ENCODE assay signal across 23 mouse cellular contexts in the genomic region with DNA sequence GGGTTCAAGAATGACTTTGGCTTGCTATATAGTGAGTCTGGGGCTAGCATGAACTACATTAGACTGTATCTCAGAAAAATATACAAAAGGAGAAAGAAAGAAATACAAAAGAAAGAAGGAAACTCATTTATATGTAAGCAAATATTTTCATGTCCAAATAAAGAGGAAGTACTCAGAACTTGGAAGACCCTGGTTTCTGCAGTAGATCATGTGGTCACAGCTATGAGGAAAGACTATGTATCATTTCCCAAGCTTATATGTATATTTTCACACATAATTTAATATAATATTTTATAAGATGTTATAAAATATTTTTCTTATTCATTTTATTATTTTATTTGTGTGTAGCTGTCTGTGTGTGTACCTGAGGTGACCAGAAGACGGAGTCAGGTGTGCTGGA.
"Had no signal": no experiment of that assay in that cellular context is flagged by ENCODE, and none has a peak within 500 bp of the region (broad histone marks: within the 10 kb centered on the region; RNA-seq: fewer than 3 reads in every experiment).

No protein-coding gene starts in this region.

- H3K4me3 ChIP-seq: gastrocnemius, adult 2 months; heart, embryonic 10.5 days; heart, embryonic 12.5 days; hindbrain, embryonic 13.5 days; hindbrain, embryonic 15.5 days; left cerebral cortex, adult 2 months; limb, embryonic 10.5 days; limb, embryonic 12.5 days; liver, embryonic 13.5 days; liver, embryonic 15.5 days had no signal

- DNase-seq: gastrocnemius, adult 2 months; gastrocnemius, postnatal 36 days; heart, adult 18-20 months; heart, postnatal 14 days; heart, postnatal 36 days; kidney, adult 11 months; kidney, adult 8-10 months; kidney, postnatal 10 days; kidney, postnatal 25 days; kidney, postnatal 4 days; liver; liver, embryonic 13.5 days; liver, postnatal 0 days had no signal

- H3K4me1 ChIP-seq: heart, embryonic 10.5 days; heart, embryonic 12.5 days; hindbrain, embryonic 13.5 days; hindbrain, embryonic 15.5 days; limb, embryonic 10.5 days; limb, embryonic 12.5 days; liver, embryonic 13.5 days; liver, embryonic 15.5 days had no signal

- H3K27me3 ChIP-seq: heart, embryonic 12.5 days; hindbrain, embryonic 13.5 days; hindbrain, embryonic 15.5 days; limb, embryonic 12.5 days; liver, embryonic 13.5 days; liver, embryonic 15.5 days had no signal

- H3K36me3 ChIP-seq: heart, embryonic 10.5 days; heart, embryonic 12.5 days; hindbrain, embryonic 13.5 days; hindbrain, embryonic 15.5 days; limb, embryonic 10.5 days; limb, embryonic 12.5 days; liver, embryonic 13.5 days; liver, embryonic 15.5 days had no signal

- H3K27ac ChIP-seq: gastrocnemius, adult 2 months; heart, embryonic 10.5 days; hindbrain, embryonic 13.5 days; hindbrain, embryonic 15.5 days; hindbrain, postnatal 0 days; left cerebral cortex, adult 2 months; limb, embryonic 10.5 days; limb, embryonic 12.5 days; liver, embryonic 13.5 days; liver, embryonic 15.5 days had no signal

- ATAC-seq: hindbrain, postnatal 0 days; intestine, embryonic 16.5 days; liver, postnatal 0 days had no signal
